Mouse (Mus musculus) thymus, adult 2 months (tissue): ENCODE data around the gene B230118H07Rik.
"Not testable (repeated sequence)": the region's sequence is repeated elsewhere in the genome, so short reads cannot be mapped to it uniquely, and the experiment has no call there.

ENCODE experiments used
- CTCF ChIP-seq: fragments of 200-500 bp; IDR thresholded peaks from 2 replicates; pipeline ENCODE4 v1.5.1; 2012; ENCODE audit warnings: mild to moderate bottlenecking, control low read depth, low read length, moderate library complexity, borderline replicate concordance; ENCODE audit not compliant: control insufficient read depth, poor library complexity, insufficient read depth; ENCODE audit errors: extremely low read depth
- POLR2A ChIP-seq: fragments of 200-500 bp; IDR thresholded peaks from 2 replicates; pipeline ENCODE4 v1.6.1; 2012; ENCODE audit warnings: mild to moderate bottlenecking, low read length, control low read depth, moderate library complexity; ENCODE audit not compliant: control insufficient read depth, poor library complexity, insufficient read depth; ENCODE audit errors: extremely low read depth

DNA sequence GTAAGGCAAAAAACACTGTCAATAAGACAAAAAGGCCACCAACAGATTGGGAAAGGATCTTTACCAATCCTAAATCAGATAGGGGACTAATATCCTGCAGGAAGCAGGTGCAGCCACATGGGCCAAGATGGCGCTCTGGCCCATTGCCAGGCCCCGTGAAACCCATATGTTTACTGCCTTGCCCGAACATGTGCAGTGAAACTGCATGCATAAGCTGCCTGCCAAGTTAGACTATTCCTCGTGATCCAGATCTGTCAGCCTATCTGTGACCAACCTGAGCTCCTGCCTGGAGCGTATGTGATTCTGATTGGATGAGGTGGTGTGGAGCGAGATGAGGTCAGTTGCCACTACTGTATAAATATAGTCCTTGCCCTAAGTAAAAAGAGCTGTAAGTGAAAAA, 112.4 kb downstream of the B230118H07Rik start:
- TF ChIP-seq POLR2A, CTCF: not testable (repeated sequence)
